Mouse (Mus musculus): ENCODE measurements at regions not wholly inside any gene's neighbourhood (a gene's known extent, or its start where the extent isn't known, plus 50 kb on each side); places are given as distances from the start of the nearest gene placed in this dataset.
A peak's percentile ranks its signal among the peaks of the same experiment; 100 is the strongest.

- DNase-seq, result no peak
Measured at GRCm38 (mm10) chr5:75248279-75248678, 96.2 kb downstream of the Pdgfra start.

DNA sequence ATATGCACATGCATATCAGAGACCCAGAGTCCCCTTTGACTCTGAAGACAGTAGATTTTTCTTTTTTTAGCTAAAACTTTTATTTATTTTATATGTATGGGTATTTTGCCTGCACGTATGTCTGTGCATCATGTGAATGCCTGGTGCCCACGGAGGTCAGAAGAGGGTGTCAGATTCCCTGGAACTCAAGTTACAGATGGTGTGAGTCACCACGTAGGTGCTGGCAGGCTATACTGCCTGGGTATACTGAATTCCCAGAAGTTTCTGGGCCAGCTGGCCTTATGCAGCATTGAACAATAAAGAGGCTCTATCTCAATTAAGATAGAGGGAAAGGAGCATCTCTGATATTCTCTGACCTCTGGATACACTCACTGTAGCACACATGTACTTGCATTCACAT lies 97.6 kb downstream of the Pdgfra start:
- DNase-seq, result no peak

GRCm38 (mm10) chr5:75253349-75253748 lies 101.3 kb downstream of the Pdgfra start:
- DNase-seq, result peak; percentile 46

- DNase-seq, result no peak
Measured at GRCm38 (mm10) chr5:75253830-75254229, 101.7 kb downstream of the Pdgfra start.

DNA sequence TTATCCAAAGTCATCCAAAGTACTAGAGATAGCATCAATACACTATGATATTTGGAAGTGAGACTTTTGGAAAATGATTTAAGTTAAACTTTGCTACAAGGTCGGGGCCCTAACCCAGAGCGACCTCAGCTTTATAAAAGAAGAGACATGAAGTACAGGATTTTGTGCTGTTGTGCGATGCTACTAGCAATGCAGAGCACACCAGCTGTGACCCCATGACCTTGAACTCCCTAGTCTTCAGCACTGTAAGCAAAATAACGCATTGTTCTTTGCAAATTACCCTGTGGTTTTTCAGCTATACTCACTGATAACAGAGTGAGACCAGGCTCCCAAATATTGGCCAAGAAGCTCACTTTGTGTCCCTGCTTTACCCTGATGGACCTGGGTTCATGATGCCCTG lies 104.1 kb downstream of the Pdgfra start:
- DNase-seq, result no peak

- DNase-seq, result peak; percentile 43
Measured at GRCm38 (mm10) chr5:75257067-75257466, 105.0 kb downstream of the Pdgfra start.

DNA sequence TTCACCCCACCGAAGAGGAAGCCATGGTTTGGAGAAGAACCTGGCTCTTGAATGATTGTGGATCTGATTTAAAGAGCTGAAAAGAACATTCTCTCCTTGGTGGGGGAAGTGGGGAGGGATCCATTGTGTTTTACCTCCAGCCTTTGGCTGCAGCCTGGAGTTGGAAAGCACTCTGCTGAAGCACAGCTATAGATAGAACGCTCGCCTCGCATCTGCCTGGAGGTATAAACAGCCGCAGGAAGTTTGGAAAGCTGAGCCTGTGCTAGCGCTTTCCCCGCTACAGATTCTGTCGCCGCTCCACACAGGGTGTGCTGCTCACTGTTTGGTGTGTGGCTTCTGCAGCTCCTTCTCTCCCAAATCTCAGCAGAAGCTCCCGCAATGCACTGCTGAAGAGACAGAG lies 108.2 kb downstream of the Pdgfra start:
- no peak for DNase-seq

DNA sequence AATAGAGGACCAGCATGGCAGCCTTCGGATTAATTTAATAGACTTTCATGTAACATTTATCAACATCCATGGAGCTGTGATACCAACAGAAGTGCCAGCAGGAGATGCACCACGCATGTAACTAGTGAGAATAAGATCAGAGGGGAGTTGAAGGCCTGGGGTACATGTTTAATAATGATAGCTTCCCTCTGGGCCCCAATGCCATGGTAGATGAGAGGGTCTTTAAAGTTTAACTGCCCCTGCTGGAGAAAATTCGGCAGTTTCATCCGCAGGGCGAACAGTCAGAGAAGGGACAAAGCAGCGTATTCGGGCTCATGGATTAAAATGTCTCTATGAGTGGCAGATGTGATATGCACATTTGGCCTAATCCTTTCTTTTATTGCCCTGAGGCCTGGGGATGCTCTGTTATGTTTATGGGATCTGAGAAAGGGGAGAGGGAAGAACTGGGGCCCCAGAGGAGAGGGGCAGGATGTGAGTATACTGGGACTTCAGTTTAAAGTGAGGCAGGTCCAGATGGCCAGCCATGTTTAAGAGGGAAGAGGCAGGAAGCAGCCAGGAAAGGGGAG lies 114.1 kb downstream of the Pdgfra start:
- DNase-seq, result no peak

DNA sequence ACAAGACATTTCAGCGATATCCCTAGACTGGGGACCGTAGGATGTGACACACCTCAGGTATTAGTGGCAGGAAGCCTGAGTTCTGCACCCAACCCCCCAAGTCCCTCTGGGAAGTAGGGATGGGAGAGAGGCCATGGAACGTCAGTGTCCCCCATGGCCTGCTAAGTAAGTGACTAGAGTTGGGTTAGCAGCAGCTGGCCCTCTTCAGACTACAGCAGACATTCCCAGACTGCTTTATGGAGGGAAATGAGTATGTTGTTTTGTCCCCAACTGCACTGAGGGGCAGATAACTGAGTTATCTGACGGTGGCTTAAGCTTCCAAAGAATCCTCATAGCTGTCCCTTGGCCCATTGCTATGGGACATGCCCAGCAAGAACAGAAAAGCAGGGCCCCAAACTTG lies 114.8 kb downstream of the Pdgfra start:
- DNase-seq, result no peak

DNA sequence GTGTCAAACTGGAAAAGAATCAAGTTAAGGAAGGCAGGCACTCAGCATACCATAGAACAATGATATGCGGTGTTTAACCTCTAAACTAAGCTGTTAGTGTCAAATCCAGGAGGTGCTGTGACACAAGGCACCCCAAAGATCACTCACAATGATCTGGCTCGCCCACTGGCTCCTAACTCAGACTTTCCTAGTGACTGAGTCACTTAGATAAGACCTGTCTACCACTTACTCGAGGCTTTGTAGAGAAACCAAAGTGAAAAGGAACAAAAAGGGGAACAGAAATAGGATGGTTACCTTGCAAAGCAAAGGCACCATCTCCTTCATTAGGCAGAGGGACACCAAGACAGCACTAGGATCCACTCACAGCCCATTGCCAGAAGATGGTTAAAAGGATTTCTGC lies 115.7 kb downstream of the Pdgfra start:
- no peak for DNase-seq

DNA sequence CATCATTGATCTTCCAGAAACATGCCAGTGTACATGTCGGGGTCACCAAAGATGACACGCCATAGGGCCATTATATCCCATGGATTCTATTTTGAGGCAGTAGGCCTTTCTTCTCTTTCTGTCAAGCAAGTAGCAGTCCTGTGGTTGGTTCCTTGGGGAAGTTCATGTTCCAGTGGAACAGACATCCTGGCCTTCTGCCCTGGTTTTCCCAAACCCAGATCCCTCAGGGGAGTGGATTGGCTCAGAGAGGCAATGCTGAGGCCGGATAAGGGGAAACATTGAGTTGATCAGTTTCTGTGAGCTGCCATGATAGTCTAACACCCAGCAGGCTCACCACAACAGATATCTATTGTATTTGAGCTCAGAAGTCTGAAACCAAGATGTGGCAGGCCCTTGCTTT lies 125.9 kb downstream of the Pdgfra start:
- peak; percentile 36 for DNase-seq

GRCm38 (mm10) chr5:75279561-75280171 lies 127.6 kb downstream of the Pdgfra start:
- no peak for DNase-seq

GRCm38 (mm10) chr5:75280698-75281097 lies 128.6 kb downstream of the Pdgfra start:
- DNase-seq, result no peak

DNA sequence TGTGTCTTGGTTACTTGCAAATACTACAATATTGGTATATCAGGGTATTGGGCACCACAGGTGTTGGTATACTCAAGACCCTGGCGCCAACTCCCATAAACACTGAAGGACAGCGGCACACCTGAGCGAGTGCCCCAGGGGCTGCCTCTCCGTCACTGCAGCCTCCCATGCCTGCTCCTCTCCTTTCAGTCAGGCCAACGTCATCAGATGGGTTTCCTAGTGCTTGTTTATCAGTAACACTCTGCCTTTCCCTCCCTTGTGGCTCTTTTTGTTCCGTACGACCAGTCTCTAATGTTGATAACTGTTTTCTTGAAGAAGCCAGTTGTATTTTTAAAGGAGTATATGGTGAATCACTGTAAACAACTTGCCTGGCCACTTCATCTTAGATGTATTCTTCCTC lies 129.4 kb downstream of the Pdgfra start:
- no peak for DNase-seq

GRCm38 (mm10) chr5:75282617-75283016 lies 130.5 kb downstream of the Pdgfra start:
- DNase-seq, result no peak

DNA sequence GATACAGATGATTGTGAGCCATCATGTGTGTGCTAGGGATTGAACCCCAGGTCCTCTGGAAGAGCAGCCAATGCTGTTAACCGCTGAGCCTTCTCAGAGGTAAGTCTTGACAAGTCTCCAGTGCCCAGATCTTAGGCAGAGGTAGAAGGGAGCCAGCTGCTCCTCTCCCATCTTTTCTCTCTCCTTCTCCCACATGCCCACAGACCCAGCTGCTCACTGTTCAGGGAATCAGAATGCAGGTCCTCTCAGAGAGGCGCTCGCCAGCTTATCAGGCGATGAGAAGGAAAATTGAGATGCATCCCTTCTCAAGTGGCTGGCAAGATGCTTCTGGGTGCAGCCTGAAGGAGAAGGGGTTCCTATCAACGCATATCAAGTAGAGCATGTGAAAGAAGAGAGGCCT lies 131.7 kb downstream of the Pdgfra start:
- DNase-seq, result no peak

GRCm38 (mm10) chr5:75285950-75286349 lies 133.9 kb downstream of the Pdgfra start:
- DNase-seq, result no peak

- no peak for DNase-seq
Measured at GRCm38 (mm10) chr5:75295676-75296075, 143.6 kb downstream of the Pdgfra start.

- no peak for DNase-seq
Measured at GRCm38 (mm10) chr5:75312897-75313296, 160.8 kb downstream of the Pdgfra start.

- no peak for DNase-seq
Measured at GRCm38 (mm10) chr5:75315956-75316355, 163.9 kb downstream of the Pdgfra start.

- peak; percentile 14 for DNase-seq
Measured at GRCm38 (mm10) chr5:75320536-75320935, 168.4 kb downstream of the Pdgfra start.

- no peak for DNase-seq
Measured at GRCm38 (mm10) chr5:75334050-75334449, 182.0 kb downstream of the Pdgfra start.

DNA sequence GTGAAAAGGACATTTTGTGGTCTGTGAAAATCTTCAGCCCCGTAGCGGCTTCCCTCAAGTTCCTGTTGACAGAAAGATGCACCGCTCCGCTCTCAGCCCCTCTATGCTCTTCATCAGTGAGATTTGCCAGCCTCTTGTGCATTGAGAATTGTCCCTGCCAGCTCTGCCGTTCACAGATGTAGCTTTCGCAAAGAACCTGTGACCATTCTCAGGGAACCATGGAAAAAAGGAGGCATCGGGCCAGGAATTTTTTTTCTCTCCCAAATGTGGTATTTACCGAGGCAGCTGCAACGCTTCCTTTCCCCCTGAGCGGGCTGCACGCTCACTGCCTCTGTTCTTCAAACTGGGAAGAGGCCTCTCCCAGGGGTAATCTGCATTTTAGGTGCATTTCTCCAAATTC lies 184.4 kb downstream of the Pdgfra start:
- DNase-seq, result no peak

- DNase-seq, result peak; percentile 20
Measured at GRCm38 (mm10) chr5:75338439-75338838, 186.3 kb downstream of the Pdgfra start.

- DNase-seq, result no peak
Measured at GRCm38 (mm10) chr5:75342599-75342998, 190.5 kb downstream of the Pdgfra start.
